Mouse (Mus musculus) ES-CJ7 (cell line): Measurements from ENCODE around the gene Nav3.

Source experiments
- DNase-seq: peaks from one replicate; pipeline ENCODE4 v3.0.0; 2011; ENCODE audit warnings: low read depth, low spot score

The Nav3 gene

GRCm38 (mm10) chr10:109690564-109690963, 765.4 kb downstream of the Nav3 start:
- no peak for DNase-seq

GRCm38 (mm10) chr10:109684109-109685056, 771.6 kb downstream of the Nav3 start:
- peak; percentile 56 for DNase-seq

- DNase-seq = no peak
These were observed 783.1 kb downstream of the Nav3 start for GRCm38 (mm10) chr10:109672896-109673295.

- no peak for DNase-seq
These were observed 788.6 kb downstream of the Nav3 start for GRCm38 (mm10) chr10:109667453-109667852.

- peak; percentile 69 for DNase-seq
These were observed 791.2 kb downstream of the Nav3 start for GRCm38 (mm10) chr10:109664629-109665317.

- DNase-seq = no peak
These were observed 804.5 kb downstream of the Nav3 start for GRCm38 (mm10) chr10:109651516-109651915.

- no peak for DNase-seq
These were observed 812.4 kb downstream of the Nav3 start for GRCm38 (mm10) chr10:109643598-109643997.

- no peak for DNase-seq
These were observed 814.2 kb downstream of the Nav3 start for GRCm38 (mm10) chr10:109641806-109642205.

- no peak for DNase-seq
These were observed 818.3 kb downstream of the Nav3 start for GRCm38 (mm10) chr10:109637702-109638101.
